In the genomic region with DNA sequence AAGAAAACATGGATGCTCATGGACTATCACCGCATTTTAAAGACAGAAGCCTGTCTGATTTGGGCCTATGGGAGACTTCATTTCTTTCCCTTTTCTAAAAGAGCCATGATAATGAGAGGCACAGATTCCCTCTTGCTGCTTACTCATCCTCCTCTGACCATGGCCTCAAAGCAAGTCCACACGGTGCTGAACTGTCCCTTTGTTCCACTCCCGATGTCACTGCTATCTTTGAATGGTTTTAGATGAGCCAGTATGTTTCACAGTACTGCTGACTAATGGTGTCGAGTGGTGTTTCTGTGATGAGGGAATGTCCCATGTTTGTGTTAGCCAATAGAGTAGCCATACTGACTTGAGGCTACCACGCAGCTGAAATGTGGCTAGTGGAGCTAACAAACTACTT, we compare ENCODE assay signal across 20 mouse cellular contexts.
DNase-seq lines count a peak whose midpoint lies in the region; ATAC-seq and TF ChIP-seq lines count a peak whose summit lies in the region.
"Had no signal": no experiment of that assay in that cellular context is flagged by ENCODE, and none has a peak within 500 bp of the region (broad histone marks: within the 10 kb centered on the region; RNA-seq: fewer than 3 reads in every experiment).

No protein-coding gene starts in this region.

- H3K27me3 ChIP-seq in forebrain, postnatal 0 days (ENCODE audit: insufficient read depth, low read length): no peaks in the 10 kb centered on the region
- H3K27me3 ChIP-seq in forebrain, embryonic 10.5 days (ENCODE audit: poor library complexity, severe bottlenecking): peaks cover 18% of the 10 kb centered on the region
- no peaks in the 10 kb centered on the region for H3K27me3 ChIP-seq in lung, embryonic 14.5 days (ENCODE audit: insufficient read depth, low read length)
- no peaks in the 10 kb centered on the region for H3K27me3 ChIP-seq in lung, postnatal 0 days (replicated peaks; ENCODE audit: insufficient read depth, low read length)
- H3K27me3 ChIP-seq: CH12.LX; embryonic facial prominence, embryonic 12.5 days; intestine, embryonic 15.5 days had no signal

- no peak for TF ChIP-seq CTCF in forebrain, postnatal 0 days (IDR thresholded peaks at IDR 0.05; ENCODE audit: low read depth)
- TF ChIP-seq CTCF in lung, embryonic 14.5 days (IDR thresholded peaks at IDR 0.05; ENCODE audit: low read depth): no peak
- TF ChIP-seq CTCF in lung, postnatal 0 days (IDR thresholded peaks at IDR 0.05): no peak

- no peak overlapping the region for H3K27ac ChIP-seq in forebrain, postnatal 0 days (ENCODE audit: low read depth, low read length)
- H3K27ac ChIP-seq in forebrain, embryonic 10.5 days: no peak overlapping the region
- H3K27ac ChIP-seq in lung, embryonic 14.5 days (ENCODE audit: low read depth): peak overlapping the region; percentile 39; the same call in 1 of the 2 replicates
- no peak overlapping the region for H3K27ac ChIP-seq in lung, postnatal 0 days (ENCODE audit: low read length)
- H3K27ac ChIP-seq: embryonic facial prominence, embryonic 12.5 days; gastrocnemius, adult 2 months; hindbrain, embryonic 10.5 days; hindbrain, embryonic 14.5 days; intestine, embryonic 15.5 days had no signal

- ATAC-seq in forebrain, postnatal 0 days: 0 out of 2 replicates have a peak, but pooled peaks have one; percentile 30
- ATAC-seq in lung, embryonic 14.5 days (ENCODE audit: insufficient read depth): 0 out of 2 replicates have a peak, but pooled peaks have one; percentile 15
- ATAC-seq in lung, postnatal 0 days: no peak
- ATAC-seq: forebrain, embryonic 14.5 days; intestine, embryonic 15.5 days had no signal

- no peak overlapping the region for H3K4me3 ChIP-seq in forebrain, postnatal 0 days (ENCODE audit: low read depth, low read length)
- no peak overlapping the region for H3K4me3 ChIP-seq in forebrain, embryonic 10.5 days
- H3K4me3 ChIP-seq in lung, embryonic 14.5 days (ENCODE audit: low read depth, low read length): no peak overlapping the region
- no peak overlapping the region for H3K4me3 ChIP-seq in lung, postnatal 0 days (ENCODE audit: low read depth, low read length)
- H3K4me3 ChIP-seq: embryonic facial prominence, embryonic 12.5 days; gastrocnemius, adult 2 months; hindbrain, embryonic 10.5 days; intestine, embryonic 15.5 days had no signal

- DNase-seq in adrenal gland, adult 8-10 months: peak; percentile 47
- DNase-seq in adrenal gland, postnatal 4 days (ENCODE audit: low spot score in 2 of 2): no peak
- DNase-seq in forebrain, postnatal 0 days: no peak
- no peak for DNase-seq in forebrain, embryonic 10.5 days (ENCODE audit: extremely low spot score, low spot score)
- no peak for DNase-seq in lung, embryonic 14.5 days
- no peak for DNase-seq in lung, postnatal 0 days (ENCODE audit: low spot score)
- peak; percentile 53 for DNase-seq in brain, adult 2 months (ENCODE audit: low read depth, low spot score)
- no peak for DNase-seq in right cerebral cortex, adult 2 months (ENCODE audit: low spot score in 2 of 2)
- DNase-seq: cerebellum, adult 2 months; cerebellum, postnatal 10 days; embryo, embryonic 11 days; gastrocnemius, adult 2 months; gastrocnemius, postnatal 25 days; kidney, adult 18-20 months had no signal

- no peak overlapping the region for H3K4me2 ChIP-seq in forebrain, postnatal 0 days (ENCODE audit: low read depth)
- H3K4me2 ChIP-seq in lung, embryonic 14.5 days: no peak overlapping the region
- H3K4me2 ChIP-seq in lung, postnatal 0 days (replicated peaks; ENCODE audit: low read depth, low read length): no peak overlapping the region
- H3K4me2 ChIP-seq: embryonic facial prominence, embryonic 12.5 days; hindbrain, embryonic 14.5 days; intestine, embryonic 15.5 days had no signal

- TF ChIP-seq EP300 in lung, postnatal 0 days (IDR thresholded peaks at IDR 0.05): no peak

- no peak overlapping the region for H3K9ac ChIP-seq in forebrain, postnatal 0 days
- no peak overlapping the region for H3K9ac ChIP-seq in lung, embryonic 14.5 days
- H3K9ac ChIP-seq in lung, postnatal 0 days (replicated peaks; ENCODE audit: low read depth): no peak overlapping the region
- H3K9ac ChIP-seq: embryonic facial prominence, embryonic 12.5 days; hindbrain, embryonic 14.5 days; intestine, embryonic 15.5 days had no signal

- no peaks in the 10 kb centered on the region for H3K9me3 ChIP-seq in forebrain, postnatal 0 days (ENCODE audit: low read length)
- no peaks in the 10 kb centered on the region for H3K9me3 ChIP-seq in forebrain, embryonic 10.5 days
- H3K9me3 ChIP-seq in lung, embryonic 14.5 days (ENCODE audit: low read depth, low read length): no peaks in the 10 kb centered on the region
- no peaks in the 10 kb centered on the region for H3K9me3 ChIP-seq in lung, postnatal 0 days (ENCODE audit: low read length)
- H3K9me3 ChIP-seq: embryonic facial prominence, embryonic 12.5 days; hindbrain, embryonic 10.5 days; intestine, embryonic 15.5 days had no signal

- WGBS in forebrain, postnatal 0 days: 79% methylated on average over 5 of the region's 5 CpGs
- WGBS in forebrain, embryonic 10.5 days: 94% methylated on average over 5 of the region's 5 CpGs
- WGBS in lung, embryonic 14.5 days: 78% methylated on average over 5 of the region's 5 CpGs
- 74% methylated on average over 5 of the region's 5 CpGs for WGBS in lung, postnatal 0 days

- peaks cover 50% of the 10 kb centered on the region for H3K36me3 ChIP-seq in forebrain, postnatal 0 days (ENCODE audit: insufficient read depth)
- peaks cover 90% of the 10 kb centered on the region for H3K36me3 ChIP-seq in forebrain, embryonic 10.5 days (replicated peaks)
- H3K36me3 ChIP-seq in lung, embryonic 14.5 days (ENCODE audit: insufficient read depth): peaks cover 54% of the 10 kb centered on the region
- peaks cover 19% of the 10 kb centered on the region for H3K36me3 ChIP-seq in lung, postnatal 0 days (ENCODE audit: insufficient read depth, low read length)

- H3K4me1 ChIP-seq in forebrain, postnatal 0 days (ENCODE audit: insufficient read depth): 0 out of 2 replicates have a peak, but pooled peaks cover 2% of the 10 kb centered on the region
- no peaks in the 10 kb centered on the region for H3K4me1 ChIP-seq in forebrain, embryonic 10.5 days
- 0 out of 2 replicates have a peak, but pooled peaks cover 6% of the 10 kb centered on the region for H3K4me1 ChIP-seq in lung, embryonic 14.5 days (ENCODE audit: insufficient read depth)
- H3K4me1 ChIP-seq in lung, postnatal 0 days (ENCODE audit: insufficient read depth, low read depth, low read length): no peaks in the 10 kb centered on the region
- H3K4me1 ChIP-seq: embryonic facial prominence, embryonic 12.5 days; intestine, embryonic 15.5 days had no signal

Comparison
In these comparisons a context has a peak if more than half of its experiments do, and no peak if none do; other contexts are left out.
1. DNase-seq: peak in adrenal gland, adult 8-10 months (single experiment) and brain, adult 2 months (single experiment); none in adrenal gland, postnatal 4 days (0 of 2), forebrain, postnatal 0 days (single experiment), forebrain, embryonic 10.5 days (single experiment), lung, embryonic 14.5 days (single experiment), lung, postnatal 0 days (single experiment) and right cerebral cortex, adult 2 months (0 of 2).